In genomic region chr9:51393921-51394320, GRCm38 (mm10) we compare ENCODE assay signal across 15 mouse cellular contexts.
DNase-seq lines count a peak whose midpoint lies in the region; ATAC-seq and TF ChIP-seq lines count a peak whose summit lies in the region.
"Had no signal": no experiment of that assay in that cellular context is flagged by ENCODE, and none has a peak within 500 bp of the region (broad histone marks: within the 10 kb centered on the region; RNA-seq: fewer than 3 reads in every experiment).

No protein-coding gene starts in this region.

- no peak for DNase-seq in forebrain, postnatal 0 days
- DNase-seq in forebrain, embryonic 10.5 days (ENCODE audit: extremely low spot score, low spot score), result no peak
- no peak for DNase-seq in limb, embryonic 10.5 days (ENCODE audit: low spot score)
- peak; percentile 64 for DNase-seq in adipocyte (ENCODE audit: low spot score)
- DNase-seq in ovary, postnatal 14 days (ENCODE audit: low spot score), result no peak

- no peak overlapping the region for H3K9ac ChIP-seq in forebrain, postnatal 0 days
- no peak overlapping the region for H3K9ac ChIP-seq in limb, embryonic 13.5 days
- H3K9ac ChIP-seq: embryonic facial prominence, embryonic 13.5 days; heart, embryonic 13.5 days; hindbrain, embryonic 14.5 days had no signal

- no peaks in the 10 kb centered on the region for H3K9me3 ChIP-seq in forebrain, postnatal 0 days (ENCODE audit: low read length)
- H3K9me3 ChIP-seq in forebrain, embryonic 10.5 days, result no peaks in the 10 kb centered on the region
- H3K9me3 ChIP-seq in limb, embryonic 13.5 days, result no peaks in the 10 kb centered on the region
- H3K9me3 ChIP-seq in limb, embryonic 10.5 days (replicated peaks), result no peaks in the 10 kb centered on the region
- H3K9me3 ChIP-seq: embryonic facial prominence, embryonic 13.5 days; heart, embryonic 10.5 days; heart, embryonic 13.5 days had no signal

- no peak for ATAC-seq in forebrain, postnatal 0 days
- ATAC-seq in limb, embryonic 13.5 days (ENCODE audit: low FRiP score, low read depth), result peak; percentile 44; the same call in 1 of the 2 replicates
- ATAC-seq: hindbrain, postnatal 0 days; inflammation-experienced regulatory T-cells, adult 6 months; intestine, embryonic 16.5 days; Patski had no signal

- no peaks in the 10 kb centered on the region for H3K27me3 ChIP-seq in forebrain, postnatal 0 days (ENCODE audit: insufficient read depth, low read length)
- H3K27me3 ChIP-seq in forebrain, embryonic 10.5 days (ENCODE audit: poor library complexity, severe bottlenecking), result no peaks in the 10 kb centered on the region
- no peaks in the 10 kb centered on the region for H3K27me3 ChIP-seq in limb, embryonic 13.5 days
- no peaks in the 10 kb centered on the region for H3K27me3 ChIP-seq in limb, embryonic 10.5 days (ENCODE audit: low read depth, poor library complexity, severe bottlenecking)
- H3K27me3 ChIP-seq: embryonic facial prominence, embryonic 13.5 days; heart, embryonic 13.5 days; Patski had no signal

- no peak for TF ChIP-seq CTCF in forebrain, postnatal 0 days (IDR thresholded peaks at IDR 0.05; ENCODE audit: low read depth)

- H3K4me1 ChIP-seq in forebrain, postnatal 0 days (ENCODE audit: insufficient read depth), result no peaks in the 10 kb centered on the region
- peaks cover 16% of the 10 kb centered on the region for H3K4me1 ChIP-seq in forebrain, embryonic 10.5 days
- peaks cover 8% of the 10 kb centered on the region; the same call in 1 of the 2 replicates for H3K4me1 ChIP-seq in limb, embryonic 13.5 days
- H3K4me1 ChIP-seq in limb, embryonic 10.5 days, result no peaks in the 10 kb centered on the region; the same call in 1 of the 2 replicates
- H3K4me1 ChIP-seq: heart, embryonic 10.5 days had no signal

- WGBS in forebrain, postnatal 0 days, result 60% methylated on average over 2 of the region's 2 CpGs
- WGBS in forebrain, embryonic 10.5 days, result 95% methylated on average over 2 of the region's 2 CpGs
- WGBS in limb, embryonic 13.5 days, result 65% methylated on average over 2 of the region's 2 CpGs
- 92% methylated on average over 2 of the region's 2 CpGs for WGBS in limb, embryonic 10.5 days

- no peak overlapping the region for H3K27ac ChIP-seq in forebrain, postnatal 0 days (ENCODE audit: low read depth, low read length)
- no peak overlapping the region for H3K27ac ChIP-seq in forebrain, embryonic 10.5 days
- no peak overlapping the region for H3K27ac ChIP-seq in limb, embryonic 13.5 days
- no peak overlapping the region for H3K27ac ChIP-seq in limb, embryonic 10.5 days
- H3K27ac ChIP-seq: embryonic facial prominence, embryonic 13.5 days; heart, embryonic 10.5 days; heart, embryonic 13.5 days; hindbrain, embryonic 14.5 days had no signal

- peak overlapping the region; percentile 10; the same call in 1 of the 2 replicates for H3K4me2 ChIP-seq in forebrain, postnatal 0 days (ENCODE audit: low read depth)
- H3K4me2 ChIP-seq in limb, embryonic 13.5 days (replicated peaks), result no peak overlapping the region
- H3K4me2 ChIP-seq: heart, embryonic 13.5 days; hindbrain, embryonic 14.5 days had no signal

- H3K4me3 ChIP-seq in forebrain, postnatal 0 days (ENCODE audit: low read depth, low read length), result no peak overlapping the region
- no peak overlapping the region for H3K4me3 ChIP-seq in forebrain, embryonic 10.5 days
- H3K4me3 ChIP-seq in limb, embryonic 13.5 days, result no peak overlapping the region
- H3K4me3 ChIP-seq in limb, embryonic 10.5 days, result no peak overlapping the region
- H3K4me3 ChIP-seq: embryonic facial prominence, embryonic 13.5 days; heart, adult 2 months; heart, embryonic 10.5 days; heart, embryonic 13.5 days had no signal

- no peaks in the 10 kb centered on the region for H3K36me3 ChIP-seq in forebrain, postnatal 0 days (ENCODE audit: insufficient read depth)
- H3K36me3 ChIP-seq in forebrain, embryonic 10.5 days (replicated peaks), result no peaks in the 10 kb centered on the region
- no peaks in the 10 kb centered on the region for H3K36me3 ChIP-seq in limb, embryonic 13.5 days
- no peaks in the 10 kb centered on the region for H3K36me3 ChIP-seq in limb, embryonic 10.5 days
- H3K36me3 ChIP-seq: embryonic facial prominence, embryonic 13.5 days; heart, embryonic 10.5 days; heart, embryonic 13.5 days had no signal
